Mouse (Mus musculus) ES-E14 (cell line): ENCODE measurements at regions not wholly inside any gene's neighbourhood (a gene's known extent, or its start where the extent isn't known, plus 50 kb on each side); places are given as distances from the start of the nearest gene placed in this dataset.

Experiments
- DNase-seq: peaks from one replicate; pipeline ENCODE4 v3.0.0-alpha.2; 2013; ENCODE audit warnings: low read depth, low spot score
- H3K27ac ChIP-seq: 2 replicates; pipeline ENCODE4 v1.5.1; 2012; ENCODE audit warnings: low read depth, mild to moderate bottlenecking, low read length, moderate library complexity, mixed read lengths; ENCODE audit not compliant: poor library complexity, insufficient read depth, severe bottlenecking
- H3K36me3 ChIP-seq: 2 replicates; pipeline ENCODE4 v1.6.1; 2012; ENCODE audit warnings: mild to moderate bottlenecking, low read length, moderate library complexity, mixed read lengths; ENCODE audit not compliant: control insufficient read depth, poor library complexity, insufficient read depth, severe bottlenecking
- H3K4me1 ChIP-seq, 2 experiments: fragments of 150-350 bp in 1 of 2; sonication (generic) in 1 of 2; 2 replicates each; pipeline ENCODE4 v1.6.1; 2012; ENCODE audit warnings: low read length in 2 of 2, mild to moderate bottlenecking in 1 of 2, mixed read lengths in 1 of 2; ENCODE audit not compliant: control insufficient read depth in 2 of 2, insufficient read depth in 2 of 2, poor library complexity in 1 of 2
- H3K4me3 ChIP-seq, 2 experiments: fragments of 150-350 bp in 1 of 2; sonication (generic) in 1 of 2; 2 replicates each; pipeline ENCODE4 v1.5.1; 2012; ENCODE audit warnings: low read length in 2 of 2, low read depth in 1 of 2, mild to moderate bottlenecking in 1 of 2, mixed read lengths in 1 of 2; ENCODE audit not compliant: insufficient read depth in 1 of 2, poor library complexity in 1 of 2, severe bottlenecking in 1 of 2
- H3K9ac ChIP-seq: 2 replicates; pipeline ENCODE4 v1.6.1; 2012; ENCODE audit warnings: low read depth, mild to moderate bottlenecking, low read length, mixed read lengths; ENCODE audit not compliant: poor library complexity, insufficient read depth, severe bottlenecking
- H3K9me3 ChIP-seq: fragments of 150-350 bp; sonication (generic); 2 replicates; pipeline ENCODE4 v1.6.1; 2012; ENCODE audit warnings: low read depth, mild to moderate bottlenecking, low read length; ENCODE audit not compliant: control insufficient read depth, insufficient read depth
- CHD2 ChIP-seq: IDR thresholded peaks from 2 replicates; pipeline ENCODE4 v1.6.1; 2014; ENCODE audit warnings: mild to moderate bottlenecking, low read depth, low read length, inconsistent platforms
- HCFC1 ChIP-seq: IDR thresholded peaks from 2 replicates; pipeline ENCODE4 v1.6.1; 2012; ENCODE audit warnings: low read length, inconsistent platforms, borderline replicate concordance; ENCODE audit not compliant: insufficient read depth
- MAFK ChIP-seq: IDR thresholded peaks from 2 replicates; pipeline ENCODE4 v1.6.1; 2014; ENCODE audit warnings: mild to moderate bottlenecking, low read depth, low read length, inconsistent platforms; ENCODE audit not compliant: insufficient read depth
- ZC3H11A ChIP-seq: IDR thresholded peaks from 2 replicates; pipeline ENCODE4 v1.6.1; 2012; ENCODE audit warnings: low read depth, mild to moderate bottlenecking, inconsistent platforms, low read length, borderline replicate concordance
- ZNF384 ChIP-seq: IDR thresholded peaks from 2 replicates; pipeline ENCODE4 v1.6.1; 2012; ENCODE audit warnings: low read depth, low read length, inconsistent platforms
- in situ Hi-C, 2 experiments: fragments of 600-800 bp; cut with MboI; formaldehyde crosslinking; loops; one replicate each; pipeline ENCODE4 v1.15.1; 2025; ENCODE audit warnings: low sequenced_read_pairs in 2 of 2, inconsistent platforms in 1 of 2; ENCODE audit not compliant: unreplicated experiment in 2 of 2

DNA sequence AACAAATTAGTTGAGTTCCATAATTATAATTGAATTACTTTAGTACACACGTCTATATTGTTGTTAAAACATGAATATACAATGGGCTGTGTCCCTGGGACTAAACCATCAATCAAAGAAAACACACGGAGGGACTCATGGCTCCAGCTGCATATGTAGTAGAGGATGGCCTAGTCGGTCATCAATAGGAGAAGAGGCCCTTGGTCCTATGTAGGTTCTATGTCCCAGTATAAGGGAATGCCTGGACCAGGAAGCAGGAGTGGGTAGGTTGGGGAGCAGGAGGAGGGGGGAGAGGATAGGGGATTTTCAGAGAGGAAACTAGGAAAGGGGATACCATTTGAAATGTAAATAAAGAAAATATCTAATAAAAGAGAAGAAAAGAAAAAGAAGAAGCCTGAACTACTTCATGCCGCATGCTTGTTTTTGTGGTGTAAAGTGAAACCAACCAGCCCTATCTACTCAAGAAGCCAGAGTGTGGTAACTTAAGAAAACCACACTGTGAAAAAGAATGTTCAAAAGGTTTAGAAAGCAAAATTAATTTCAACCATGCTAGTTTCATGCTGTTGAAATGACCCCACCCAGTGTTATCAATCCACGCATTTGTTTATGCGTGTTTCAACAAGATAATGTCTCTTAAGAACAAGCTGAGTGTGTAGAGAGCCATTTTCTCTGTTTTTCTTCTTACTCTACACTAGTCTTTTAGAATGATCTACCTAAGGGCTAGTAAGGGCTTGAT lies 134.4 kb upstream of the Itga4 start:
- H3K4me3 ChIP-seq: no peak overlapping the region
- no peak for DNase-seq
- TF ChIP-seq CHD2 (no peak), MAFK (no peak), ZC3H11A (no peak), HCFC1 (no peak), ZNF384 (no peak)
- in situ Hi-C loops: no loop called here
- H3K36me3 ChIP-seq: no peaks in the 10 kb centered on the region
- no peaks in the 10 kb centered on the region for H3K4me1 ChIP-seq
- no peak overlapping the region for H3K9ac ChIP-seq
- no peaks in the 10 kb centered on the region for H3K9me3 ChIP-seq
- no peak overlapping the region for H3K27ac ChIP-seq

DNA sequence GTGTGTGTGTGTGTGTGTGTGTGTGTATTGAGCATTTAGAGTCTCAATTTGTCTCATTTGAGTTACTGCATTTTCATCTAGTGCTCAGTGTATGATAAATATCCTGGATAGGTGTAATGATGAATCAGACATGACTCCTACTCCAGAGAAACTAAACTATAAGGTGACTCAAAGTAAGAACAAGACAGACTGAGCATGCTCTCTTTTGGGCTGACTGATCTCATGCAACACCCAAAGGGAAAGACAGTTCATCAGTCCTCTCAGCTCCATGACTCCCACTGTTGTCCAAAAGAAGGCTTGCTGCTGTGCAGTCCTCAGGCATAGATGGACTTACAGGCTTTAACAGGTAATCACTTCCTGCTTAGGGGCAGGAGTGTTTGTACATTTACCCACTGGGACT lies 132.7 kb upstream of the Itga4 start:
- Histone ChIP-seq H3K4me3 (no peak overlapping the region), H3K36me3 (no peaks in the 10 kb centered on the region), H3K9me3 (no peaks in the 10 kb centered on the region), H3K27ac (no peak overlapping the region), H3K9ac (no peak overlapping the region), H3K4me1 (no peaks in the 10 kb centered on the region)
- in situ Hi-C loops: no loop called here
- no peak for TF ChIP-seq ZNF384
- TF ChIP-seq ZC3H11A: no peak
- TF ChIP-seq CHD2: no peak
- TF ChIP-seq MAFK: no peak
- no peak for DNase-seq

DNA sequence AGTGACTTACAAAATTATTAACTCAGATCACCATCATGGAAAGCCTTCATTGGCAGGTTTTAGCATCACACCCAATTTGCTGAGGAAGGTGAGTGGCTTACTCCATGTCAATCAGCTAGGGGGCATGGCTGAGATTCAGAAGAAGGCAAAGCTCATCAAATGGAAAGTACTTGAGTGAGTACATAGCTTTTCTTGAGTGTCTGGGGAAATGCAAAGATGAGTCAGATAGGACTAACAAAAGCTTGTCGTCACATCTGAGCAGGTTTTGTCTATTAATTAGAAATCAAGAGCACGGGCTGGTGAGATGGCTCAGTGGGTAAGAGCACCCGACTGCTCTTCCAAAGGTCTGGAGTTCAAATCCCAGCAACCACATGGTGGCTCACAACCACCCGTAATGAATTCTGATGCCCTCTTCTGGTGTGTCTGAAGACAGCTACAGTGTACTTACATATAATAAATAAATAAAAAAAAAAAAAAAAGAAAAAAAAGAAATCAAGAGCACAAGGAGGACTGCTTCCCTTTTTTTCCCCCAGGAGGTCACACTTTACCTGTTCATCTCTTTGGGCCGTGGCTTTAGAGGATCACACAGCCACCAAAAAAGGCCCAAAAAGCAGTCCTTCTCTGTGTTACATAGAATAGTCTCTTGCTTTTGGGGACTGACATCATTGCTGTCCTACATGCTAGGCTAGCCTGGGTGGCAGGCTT lies 130.8 kb upstream of the Itga4 start:
- TF ChIP-seq HCFC1 (no peak), ZNF384 (no peak), MAFK (no peak), CHD2 (no peak), ZC3H11A (no peak)
- H3K4me1 ChIP-seq: no peaks in the 10 kb centered on the region
- no peak overlapping the region for H3K27ac ChIP-seq
- no peaks in the 10 kb centered on the region for H3K9me3 ChIP-seq
- DNase-seq: no peak
- in situ Hi-C loops: no loop called here
- no peaks in the 10 kb centered on the region for H3K36me3 ChIP-seq
- no peak overlapping the region for H3K9ac ChIP-seq
- no peak overlapping the region for H3K4me3 ChIP-seq

DNA sequence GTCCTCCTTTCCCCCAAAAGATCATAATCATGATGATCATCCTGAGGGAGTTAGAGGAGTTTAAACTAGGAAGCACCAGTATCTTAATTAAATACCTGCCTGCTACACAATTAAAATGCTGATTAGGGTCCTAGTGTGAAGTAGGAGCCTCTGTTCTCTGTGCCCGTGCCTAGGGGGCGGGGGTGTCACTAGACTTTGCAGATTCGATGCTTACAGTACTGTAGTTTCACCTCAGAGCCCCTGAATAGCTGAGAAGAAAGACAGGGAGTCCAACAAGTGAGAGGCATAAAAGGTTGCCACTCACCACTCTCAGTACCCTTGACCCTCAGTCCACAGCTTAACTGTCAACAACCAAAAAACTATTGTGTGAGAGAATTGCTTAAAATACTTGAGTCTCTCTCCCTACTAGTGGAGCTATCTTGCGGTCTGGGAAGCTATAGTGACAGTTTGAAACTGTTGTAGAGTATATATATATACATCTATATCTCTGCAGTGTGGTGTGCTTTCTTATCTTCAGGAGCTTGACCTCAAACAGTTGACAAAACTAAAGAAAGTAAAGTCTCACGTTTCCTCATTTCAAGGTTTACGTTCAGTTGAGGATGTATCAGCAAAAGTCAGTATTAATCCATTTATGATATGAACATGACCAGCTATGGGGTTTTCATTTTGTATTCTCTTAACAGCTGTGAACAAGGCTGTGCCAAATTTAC lies 128.9 kb upstream of the Itga4 start:
- Histone ChIP-seq H3K27ac (no peak overlapping the region), H3K4me1 (no peaks in the 10 kb centered on the region), H3K9ac (no peak overlapping the region), H3K9me3 (no peaks in the 10 kb centered on the region), H3K36me3 (no peaks in the 10 kb centered on the region), H3K4me3 (no peak overlapping the region)
- TF ChIP-seq HCFC1 (no peak), ZNF384 (no peak), CHD2 (no peak), ZC3H11A (no peak), MAFK (no peak)
- DNase-seq: no peak
- in situ Hi-C loops: no loop called here
